Mouse (Mus musculus) lung, postnatal 25 days (tissue): ENCODE measurements around the gene Nol12.

Experiments used
- DNase-seq: peaks from one replicate; pipeline ENCODE4 v3.0.0; 2022; ENCODE audit warnings: low spot score

Nol12 gene

DNA sequence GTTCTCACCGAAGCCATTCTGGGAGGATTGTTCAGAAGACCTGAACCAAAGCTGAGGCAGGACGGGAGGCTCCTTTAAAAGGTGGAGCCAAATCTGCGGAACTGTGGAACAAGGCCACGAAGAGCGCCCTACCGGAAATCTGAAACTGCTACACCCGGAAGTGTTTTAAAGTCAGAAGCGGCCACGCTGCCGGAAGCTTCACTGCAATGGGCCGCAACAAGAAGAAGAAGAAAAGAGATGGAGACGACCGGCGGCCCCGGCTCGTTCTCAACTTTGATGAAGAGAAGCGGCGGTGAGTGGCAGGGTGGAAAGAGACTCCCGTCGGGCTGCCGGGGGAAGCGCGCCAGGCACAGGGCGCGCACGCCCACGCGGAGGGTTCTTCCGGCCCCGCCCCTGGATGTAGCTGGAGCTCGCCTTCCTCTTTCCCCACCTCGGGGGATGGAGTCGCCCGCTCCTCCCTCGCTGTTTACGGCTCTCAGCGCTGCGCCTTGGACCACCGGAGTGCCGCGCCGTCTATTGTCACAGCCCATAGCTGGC, at the start of gene Nol12:
Gene Nol12, plus strand, starts transcription at position 150 of the 537 bp plus-strand sequence.
- peak; percentile 89 for DNase-seq

DNA sequence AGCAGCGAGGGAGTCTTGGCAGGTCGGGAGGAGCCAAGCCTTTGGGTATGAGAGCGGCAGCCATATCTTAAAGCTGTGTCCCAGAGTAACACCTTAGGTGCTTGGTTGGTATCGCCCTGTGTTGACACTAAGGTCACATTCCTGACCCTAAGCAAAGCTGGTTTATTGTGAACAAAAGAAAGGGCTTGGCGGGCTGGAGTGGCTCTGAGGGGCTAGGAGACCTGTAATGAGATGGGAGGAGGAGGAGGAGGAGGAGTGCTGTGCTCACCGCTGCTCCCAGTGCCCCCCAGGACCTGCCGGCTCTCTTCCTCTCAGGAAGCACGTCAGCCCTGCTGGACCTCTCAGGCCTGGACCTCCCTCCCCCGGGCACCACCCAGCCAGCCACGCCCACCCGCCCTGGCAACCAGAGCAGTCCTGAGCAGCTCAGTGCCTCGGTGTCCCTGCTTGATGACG, 45.3 kb upstream of the Nol12 start:
- DNase-seq, result peak; percentile 31

DNA sequence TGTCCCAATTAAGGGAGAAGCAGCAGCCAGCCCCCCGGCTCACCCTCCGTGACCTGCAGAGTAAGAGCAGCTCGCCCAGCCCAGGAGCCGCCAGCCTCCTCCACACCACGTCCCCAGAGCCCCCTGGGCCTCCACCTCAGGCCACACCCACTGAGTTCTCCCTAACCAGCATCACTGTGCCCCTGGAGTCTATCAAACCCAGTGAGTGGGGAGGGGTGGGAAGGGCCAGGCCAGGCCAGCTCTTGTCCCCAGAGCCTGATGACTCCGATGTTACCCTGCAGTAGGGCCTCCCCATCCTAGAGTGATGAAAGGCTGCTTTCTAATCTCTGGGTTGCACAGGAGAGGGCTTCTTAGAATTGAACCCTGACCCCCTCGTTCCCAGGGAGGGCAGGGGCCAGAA, 42.3 kb upstream of the Nol12 start:
- DNase-seq, result no peak

DNA sequence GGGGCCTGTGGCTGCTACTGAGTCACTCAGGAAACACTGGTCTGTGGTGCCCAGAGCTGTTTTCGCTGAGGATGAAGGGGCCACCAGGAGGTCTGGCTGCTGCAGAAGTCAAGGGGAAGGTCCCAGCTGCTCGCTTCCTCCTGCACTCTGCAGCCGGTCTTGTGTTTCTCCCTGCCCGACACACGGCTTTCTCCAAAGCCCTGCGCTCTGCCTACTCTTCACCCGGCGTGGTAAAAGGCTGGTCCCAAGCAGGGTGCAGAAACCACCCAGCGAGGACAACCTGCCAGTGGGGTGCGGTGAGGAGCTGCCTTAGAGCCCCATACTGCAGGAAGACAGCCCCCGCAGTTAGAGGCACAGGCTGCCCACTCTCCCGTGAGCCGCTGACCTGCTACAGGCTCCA, 40.0 kb upstream of the Nol12 start:
- no peak for DNase-seq

DNA sequence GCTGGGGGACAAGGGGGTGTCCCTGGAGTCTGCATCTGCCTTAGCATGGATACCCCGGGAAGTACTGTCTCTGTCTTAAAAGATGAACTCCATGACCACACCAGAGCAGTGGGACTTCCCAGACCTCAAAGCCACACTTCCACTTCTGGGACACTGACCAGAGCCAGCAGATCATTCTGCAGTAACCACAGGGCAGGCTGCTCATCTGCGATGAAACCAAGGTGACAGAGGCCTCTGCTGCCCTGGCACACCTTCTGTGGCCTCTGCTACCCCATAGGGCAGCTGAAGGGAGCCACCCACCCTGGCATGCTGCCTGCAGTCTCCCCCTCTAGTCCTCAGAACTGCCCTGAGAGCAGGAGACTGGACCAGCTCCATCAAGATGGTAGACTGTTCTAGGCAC, 39.0 kb upstream of the Nol12 start:
- DNase-seq, result no peak

DNA sequence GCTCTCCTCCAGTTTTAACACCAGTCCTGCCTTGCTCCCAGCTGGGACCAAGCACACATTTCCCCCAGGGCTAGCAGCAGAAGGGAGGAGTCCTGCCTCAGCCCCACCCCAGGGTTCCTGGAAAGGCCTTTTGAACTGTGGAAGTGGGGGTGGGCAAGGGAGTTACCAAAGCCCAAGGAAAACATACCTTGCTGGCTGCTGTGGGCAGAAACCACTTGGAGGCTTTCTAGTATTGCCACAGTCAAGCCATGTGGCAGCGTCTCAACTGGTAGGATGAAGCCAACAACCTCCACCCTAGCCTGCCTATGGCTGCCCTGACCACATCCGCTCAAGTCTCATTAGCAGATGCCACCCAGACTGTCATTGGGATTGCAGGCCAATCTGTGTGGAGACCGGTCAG, 38.6 kb upstream of the Nol12 start:
- DNase-seq, result peak; percentile 60

DNA sequence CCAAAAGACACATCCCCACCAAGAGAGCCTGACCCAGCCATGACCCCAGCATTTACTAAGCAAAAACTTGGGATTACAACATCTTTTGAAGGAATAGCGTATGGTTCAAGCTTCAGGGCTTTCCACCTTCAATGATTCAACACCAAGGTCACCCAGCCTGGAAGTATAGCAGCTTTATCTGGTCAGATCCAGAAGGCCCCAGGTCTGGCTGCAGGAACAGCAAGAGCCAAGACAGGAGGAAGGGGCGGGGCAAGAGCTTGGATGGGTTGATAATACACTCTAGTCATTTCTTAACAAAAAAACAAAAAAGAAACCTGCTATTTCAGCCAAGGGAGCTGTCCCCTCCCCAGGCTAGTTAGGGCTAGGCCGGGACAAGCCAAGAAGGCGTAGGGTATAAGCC, 37.2 kb upstream of the Nol12 start:
- no peak for DNase-seq

DNA sequence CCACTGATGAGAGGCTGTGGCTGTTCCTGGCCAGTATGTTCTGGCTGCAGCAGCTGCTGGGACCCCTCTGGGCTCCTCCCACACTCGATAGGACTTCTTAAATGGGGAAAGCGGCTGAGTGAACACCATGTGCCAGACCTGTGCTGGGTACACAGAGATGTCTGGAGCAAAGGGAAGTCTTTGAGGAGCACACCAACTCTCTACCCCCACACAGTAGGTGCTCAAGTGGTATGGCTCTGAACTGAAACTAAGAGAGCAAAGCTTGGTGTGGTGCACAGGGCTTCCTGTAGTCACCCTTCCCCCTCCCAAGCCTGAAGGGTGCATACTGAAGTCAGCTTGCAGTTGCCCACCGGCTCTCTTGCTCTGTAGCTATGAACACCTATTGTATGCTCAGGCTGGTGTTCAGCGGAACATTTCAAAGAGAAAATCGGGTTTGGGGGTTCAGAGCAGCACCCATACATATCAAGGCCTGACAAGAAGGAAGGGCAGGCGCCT, 36.2 kb upstream of the Nol12 start:
- DNase-seq, result no peak

DNA sequence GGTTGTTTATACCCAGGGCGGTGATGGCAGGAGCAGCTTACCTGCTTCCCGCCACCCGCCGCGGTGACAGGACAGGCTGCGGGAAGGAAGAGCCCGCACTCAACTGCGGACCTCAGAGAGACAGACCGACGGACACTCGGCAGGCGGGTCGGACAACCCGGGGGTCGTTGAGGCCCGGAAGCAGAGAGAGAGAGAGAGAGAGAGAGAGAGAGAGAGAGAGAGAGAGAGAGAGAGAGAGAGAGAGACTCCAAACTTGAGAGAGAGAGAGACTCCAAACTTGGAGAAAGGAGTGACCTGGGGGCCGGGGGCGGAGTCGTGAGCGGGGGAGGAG, 35.4 kb upstream of the Nol12 start, which contains the start of gene Gm49510:
Gene Gm49510, plus strand, starts transcription at position 259 of the 331 bp plus-strand sequence.
- no peak for DNase-seq

DNA sequence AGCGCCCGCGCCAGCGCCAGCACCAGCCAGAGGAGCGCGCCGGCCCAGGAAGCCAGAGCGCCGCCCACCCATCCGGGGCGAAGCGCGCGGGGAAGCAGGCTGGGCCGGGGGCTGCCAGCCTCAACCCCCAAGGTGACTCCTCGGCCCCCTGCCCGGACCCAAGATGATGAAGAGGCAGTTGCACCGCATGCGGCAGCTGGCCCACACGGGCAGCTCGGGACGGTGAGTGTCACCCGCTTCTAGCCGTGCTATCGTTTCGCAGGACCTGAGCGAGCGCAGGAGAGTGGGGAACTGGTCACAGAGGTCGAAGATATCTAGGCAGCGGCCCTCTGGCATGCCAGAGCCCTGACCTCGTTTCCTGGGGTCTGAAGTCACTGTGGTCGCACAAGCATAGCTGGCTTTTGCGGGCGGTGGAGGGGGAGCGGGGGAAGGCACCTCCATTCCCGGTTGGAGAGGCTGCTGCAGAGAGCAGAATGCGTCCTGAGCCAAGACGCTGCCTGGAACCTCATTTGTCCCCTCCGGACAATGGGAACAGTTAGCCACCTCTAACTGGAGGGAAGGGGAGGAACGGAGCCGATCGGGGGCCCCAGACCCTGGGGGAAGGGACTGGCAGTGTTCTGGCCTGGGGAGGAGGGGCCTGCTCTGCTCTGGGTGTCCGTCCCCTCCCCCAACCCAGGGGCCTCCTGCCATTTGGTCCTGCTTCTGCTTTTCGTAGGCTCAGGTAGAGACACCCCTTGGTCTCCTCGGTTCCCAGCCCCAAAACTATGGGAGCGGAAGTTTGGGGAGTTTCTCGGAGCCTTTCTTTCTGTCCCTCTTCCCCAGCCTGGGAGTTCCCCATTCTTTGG, 34.8 kb upstream of the Nol12 start, which contains the start of gene Sh3bp1:
Gene Sh3bp1, plus strand, starts transcription at position 29 of the 845 bp plus-strand sequence.
- peak; percentile 64 for DNase-seq

DNA sequence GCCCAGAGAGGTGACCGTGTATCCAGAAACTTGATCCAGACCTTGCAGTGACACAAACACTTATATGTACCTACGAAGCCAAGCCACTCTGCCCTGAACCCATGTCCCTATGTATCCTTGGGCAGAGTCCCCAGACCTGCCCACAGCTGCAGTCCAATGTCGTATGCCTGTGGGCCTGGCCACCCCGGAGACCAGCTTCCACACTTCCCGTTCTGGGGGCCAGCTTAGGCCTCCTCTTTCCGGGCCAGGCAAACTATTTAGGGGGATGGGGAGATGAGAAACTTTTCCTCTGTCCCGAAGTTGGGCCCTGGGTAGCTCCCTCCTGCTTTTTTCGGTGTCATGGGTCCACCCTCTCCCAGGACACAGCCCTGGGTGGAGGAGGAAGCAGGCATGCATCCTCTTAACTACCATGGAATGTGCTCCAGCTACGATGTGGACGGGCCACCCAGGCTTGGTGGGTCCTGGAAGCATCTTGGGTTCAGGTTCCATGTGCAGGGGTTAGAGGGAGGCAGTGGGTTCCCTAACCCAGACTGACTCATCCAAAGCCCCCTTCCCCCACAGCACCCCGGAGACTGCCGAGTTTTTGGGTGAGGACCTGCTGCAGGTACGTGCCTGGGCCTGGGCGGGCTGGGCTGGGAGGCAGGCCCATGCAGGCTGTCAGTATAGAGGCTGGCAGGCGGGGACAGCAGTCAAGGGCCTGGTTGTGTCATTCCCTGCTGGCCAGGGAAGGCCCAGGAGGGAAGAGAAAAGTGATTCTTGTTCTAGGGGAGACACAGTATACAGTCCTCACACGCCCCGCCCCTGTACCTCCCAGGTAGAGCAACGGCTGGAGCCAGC, 33.9 kb upstream of the Nol12 start:
- no peak for DNase-seq

DNA sequence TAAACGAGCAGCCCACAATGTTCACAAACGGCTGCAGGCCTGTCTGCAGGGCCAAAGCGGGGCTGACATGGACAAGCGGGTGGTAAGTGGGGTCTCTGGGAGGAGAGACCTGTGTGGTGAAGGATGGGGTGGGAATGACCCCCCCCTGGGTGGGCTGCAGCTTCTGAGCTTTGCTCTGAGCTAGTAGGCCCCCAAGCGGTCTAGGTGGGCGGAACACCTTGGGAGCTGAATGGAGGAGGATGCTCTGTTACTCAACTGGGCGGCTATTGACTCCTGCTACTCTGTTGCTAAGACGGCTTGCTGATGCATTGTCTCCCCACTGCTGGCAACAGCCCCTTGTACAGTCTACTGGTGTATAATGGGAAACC, 33.3 kb upstream of the Nol12 start:
- no peak for DNase-seq

DNA sequence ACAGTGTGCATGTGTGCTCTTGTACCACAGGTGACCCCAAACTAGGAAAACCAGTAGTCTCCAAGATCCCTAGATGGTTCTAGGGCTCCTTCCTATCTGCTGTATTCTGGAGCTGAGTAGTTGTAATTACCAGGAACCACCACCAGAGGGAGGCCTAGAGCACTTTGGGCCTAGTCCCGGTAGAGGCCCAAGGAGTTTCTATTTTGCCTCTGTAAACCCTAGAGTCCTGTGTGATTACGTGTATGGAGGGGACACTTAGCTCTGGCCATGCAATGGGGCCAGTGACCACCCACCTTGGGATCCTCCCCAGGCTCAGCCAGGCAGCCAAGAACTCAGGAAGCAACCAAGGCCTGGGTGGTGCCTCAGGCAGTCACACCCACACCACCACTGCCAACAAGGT, 31.5 kb upstream of the Nol12 start:
- peak; percentile 86 for DNase-seq

DNA sequence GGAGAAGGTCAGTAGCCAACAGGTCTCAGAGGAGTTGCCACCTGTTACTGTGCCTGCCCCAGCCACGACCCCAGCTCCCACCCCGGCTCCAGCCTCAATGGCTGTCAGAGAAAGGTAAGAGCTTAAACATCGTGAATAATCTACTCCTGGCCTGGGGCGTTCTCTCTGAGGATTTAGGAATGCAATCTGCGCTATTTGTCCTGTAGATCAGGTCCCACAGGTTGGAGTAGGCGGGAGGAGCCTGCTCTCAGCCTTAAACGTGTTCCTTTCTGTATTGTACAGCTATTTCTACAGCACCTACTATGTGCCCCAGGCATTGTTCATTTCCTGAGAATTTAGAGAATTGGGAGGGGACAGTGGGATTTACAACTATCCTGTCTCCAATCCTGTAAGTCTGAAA, 26.3 kb upstream of the Nol12 start:
- no peak for DNase-seq

DNA sequence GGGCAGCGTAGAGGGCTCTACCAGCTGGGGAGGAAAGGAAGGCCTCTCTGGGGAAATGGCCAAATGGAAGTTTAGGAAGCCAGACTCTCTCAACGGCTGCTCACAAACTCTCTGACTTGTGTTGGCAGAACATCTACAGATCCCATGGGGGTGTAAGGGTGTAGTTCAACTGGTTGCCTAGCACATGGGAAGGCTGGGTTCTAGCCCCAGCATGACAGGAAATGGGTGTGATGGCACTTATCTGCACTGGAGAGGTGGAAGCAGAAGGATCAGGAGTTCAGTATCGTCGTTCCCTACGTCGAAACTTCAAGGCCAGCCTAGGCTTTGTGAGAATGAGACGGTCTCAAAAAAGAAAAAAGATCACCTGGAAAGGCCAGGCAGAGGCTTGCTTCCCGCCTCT, 25.8 kb upstream of the Nol12 start:
- no peak for DNase-seq

DNA sequence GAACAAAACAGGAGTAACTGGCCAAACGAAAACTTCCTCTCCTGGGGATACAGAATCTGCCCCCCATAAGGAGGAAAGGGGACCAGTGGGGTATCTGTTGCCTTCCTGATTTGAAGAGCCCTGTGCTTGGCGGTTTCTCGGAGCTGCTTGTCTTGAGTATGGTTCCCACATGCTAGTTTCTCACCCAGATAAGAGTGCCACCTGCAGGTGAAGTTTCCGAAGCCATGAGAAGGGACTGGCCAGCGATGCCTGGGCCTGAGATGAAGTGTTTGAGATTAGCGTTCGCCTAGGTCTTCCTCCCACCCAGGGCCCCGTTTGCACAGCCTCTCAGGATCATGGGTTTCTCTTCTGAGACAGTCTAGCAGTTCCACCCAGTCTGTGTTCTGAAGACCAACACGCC, 22.7 kb upstream of the Nol12 start:
- no peak for DNase-seq

DNA sequence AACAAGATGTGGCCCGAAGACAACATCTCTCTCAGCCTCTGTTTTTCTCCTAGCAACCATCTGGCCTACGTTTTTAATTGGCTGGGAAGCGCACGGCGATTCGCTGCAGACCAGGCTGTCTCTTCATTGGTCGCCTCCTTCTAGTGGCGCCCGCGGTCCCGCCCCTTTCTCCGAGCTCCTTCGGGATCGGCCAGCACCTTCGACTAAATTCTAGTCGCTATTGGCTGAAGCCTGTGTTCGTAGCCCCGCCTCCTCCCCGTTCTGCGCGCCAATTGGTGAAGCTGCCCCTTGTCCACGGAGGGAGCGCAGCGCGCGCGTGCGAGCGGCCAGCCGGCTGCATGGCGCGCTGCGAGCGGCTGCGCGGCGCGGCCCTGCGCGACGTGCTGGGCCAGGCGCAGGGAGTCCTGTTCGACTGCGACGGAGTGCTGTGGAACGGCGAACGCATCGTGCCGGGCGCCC, 21.1 kb upstream of the Nol12 start, which contains the start of gene Pdxp:
Gene Pdxp, plus strand, starts transcription at position 288 of the 459 bp plus-strand sequence.
- peak; percentile 95 for DNase-seq

DNA sequence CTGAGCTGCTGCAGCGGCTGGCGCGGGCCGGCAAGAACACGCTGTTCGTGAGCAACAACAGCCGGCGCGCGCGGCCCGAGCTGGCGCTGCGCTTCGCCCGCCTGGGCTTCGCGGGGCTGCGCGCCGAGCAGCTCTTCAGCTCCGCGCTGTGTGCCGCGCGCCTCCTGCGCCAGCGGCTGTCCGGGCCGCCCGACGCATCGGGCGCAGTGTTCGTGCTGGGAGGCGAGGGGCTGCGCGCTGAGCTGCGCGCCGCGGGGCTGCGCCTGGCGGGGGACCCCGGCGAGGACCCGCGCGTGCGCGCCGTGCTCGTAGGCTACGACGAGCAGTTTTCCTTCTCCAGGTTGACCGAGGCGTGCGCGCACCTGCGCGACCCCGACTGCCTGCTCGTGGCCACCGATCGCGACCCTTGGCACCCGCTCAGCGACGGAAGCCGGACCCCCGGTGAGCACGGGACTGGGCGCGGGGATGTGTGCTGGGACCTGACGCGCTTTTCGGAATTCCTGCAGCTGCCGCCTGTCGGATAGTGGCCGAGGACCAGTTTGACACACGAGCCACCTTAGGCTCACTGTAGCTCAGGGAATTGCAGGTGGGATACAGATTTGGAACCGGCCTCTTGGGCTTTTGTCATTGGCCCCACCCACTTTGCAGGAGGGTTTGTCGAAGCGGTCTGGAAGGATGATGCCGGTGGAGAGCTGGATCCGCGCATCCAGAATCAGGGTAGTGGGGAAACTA, 20.5 kb upstream of the Nol12 start:
- DNase-seq, result no peak

DNA sequence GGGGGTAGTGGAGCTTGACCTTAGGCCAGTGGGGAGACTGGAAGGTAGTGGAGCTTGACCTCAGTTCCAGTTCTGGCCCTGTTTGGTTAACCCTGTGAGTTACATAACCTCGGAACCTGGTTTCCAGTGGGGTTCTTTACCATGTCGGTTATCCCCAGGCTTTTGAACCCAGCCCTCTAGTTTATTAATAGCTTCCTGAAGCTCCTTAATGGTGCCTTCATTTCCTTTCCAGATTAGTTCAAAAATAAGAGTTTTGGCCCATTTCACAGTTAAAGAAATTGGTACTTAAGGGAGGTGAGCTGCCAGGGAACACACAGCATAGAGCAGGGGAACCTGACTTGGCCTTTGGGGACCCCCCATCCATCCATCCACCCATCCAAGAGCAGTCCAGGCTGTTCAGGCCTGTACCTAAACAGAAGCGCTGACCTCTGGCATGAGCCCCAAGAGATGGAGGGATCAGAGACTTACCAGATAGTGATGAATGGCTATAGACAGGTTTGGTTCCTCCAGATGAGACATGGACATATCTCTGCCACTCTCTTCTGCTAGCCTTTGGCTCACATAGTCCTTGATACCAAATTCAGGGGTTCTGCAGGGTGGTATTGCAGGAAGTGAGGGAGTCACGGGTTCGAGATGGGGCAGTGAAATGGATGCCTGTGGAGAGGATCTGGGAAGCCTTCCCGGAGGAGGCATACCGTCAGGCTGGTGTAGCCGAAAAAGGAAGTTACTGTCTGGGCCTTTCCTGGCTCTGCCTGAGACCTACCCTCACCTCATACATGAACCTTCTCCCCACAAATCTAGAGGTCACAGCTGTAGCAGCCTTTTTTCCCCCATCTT, 19.7 kb upstream of the Nol12 start:
- no peak for DNase-seq

DNA sequence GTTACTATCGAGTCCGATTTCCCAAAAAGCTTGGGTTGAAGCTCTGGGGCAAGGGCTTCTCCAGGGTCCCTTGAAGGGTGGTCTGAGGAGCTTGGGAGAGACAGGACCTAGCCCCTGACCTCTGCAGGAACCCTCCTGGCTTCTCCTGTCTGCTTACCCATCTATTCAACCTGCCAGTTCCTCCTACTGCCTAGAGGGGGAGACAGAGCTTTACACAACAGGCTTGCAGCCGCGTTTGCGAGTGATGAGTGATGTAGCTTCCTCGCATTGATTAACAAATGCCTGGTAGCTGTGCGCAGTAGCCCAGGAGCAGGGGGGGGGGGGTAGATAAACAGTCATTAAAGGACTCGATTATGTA, 19.1 kb upstream of the Nol12 start:
- peak; percentile 83 for DNase-seq
